Mouse (Mus musculus): Measurements from ENCODE around the gene Ywhag. TPM values are rescaled to one million over a fixed set of nuclear protein-coding genes. Genes with fewer than 3 reads are reported as not detected.

Gene Ywhag
- polyA plus RNA-seq, 1 experiment = 516 TPM

DNA sequence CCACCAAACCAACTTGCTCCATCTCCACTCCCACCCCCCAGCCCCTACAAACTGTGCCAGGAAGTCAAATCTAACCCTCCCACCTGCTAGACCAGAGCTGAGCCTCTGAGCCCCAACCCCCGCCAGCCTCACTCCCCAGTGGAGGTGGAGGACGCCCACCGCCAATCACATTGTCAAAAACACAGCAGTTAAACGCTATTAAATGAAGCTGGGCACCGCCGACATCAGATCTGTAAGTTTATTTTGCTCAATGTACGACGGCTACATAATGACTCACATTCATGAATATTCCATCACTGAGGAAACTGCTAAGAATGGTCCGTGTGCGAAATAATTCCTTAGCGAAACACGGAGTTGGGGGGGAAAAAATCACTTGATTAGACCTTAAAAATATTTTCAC lies 26.2 kb downstream of the Ywhag start:
- no peak for TF ChIP-seq POLR2A (IDR thresholded peaks at IDR 0.05; ENCODE audit: extremely low read depth, insufficient read depth, low read length)
- no peak for TF ChIP-seq CTCF (IDR thresholded peaks at IDR 0.05; ENCODE audit: extremely low read depth, insufficient read depth, low read length)
- no peak overlapping the region for H3K4me3 ChIP-seq (ENCODE audit: insufficient read depth, low read length)

DNA sequence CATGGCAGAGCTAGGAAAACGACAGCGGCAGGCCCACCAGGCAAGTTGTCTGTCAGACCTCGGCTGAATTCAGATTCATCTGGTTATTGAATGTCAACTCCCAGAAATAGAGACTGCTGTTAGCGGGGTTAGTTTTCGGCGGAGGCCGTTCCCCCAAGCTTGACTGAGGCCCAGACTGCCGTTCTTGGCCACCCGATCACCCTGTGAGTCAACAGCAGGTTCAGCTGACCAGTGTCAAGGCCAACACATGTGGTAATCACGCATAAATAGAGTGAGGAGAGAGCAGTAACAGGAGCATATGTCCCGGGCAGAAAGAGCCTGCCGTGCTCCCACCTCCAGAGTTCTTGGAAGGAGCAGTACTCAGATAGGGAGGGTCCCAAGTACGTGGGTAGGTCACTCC lies 27.2 kb downstream of the Ywhag start:
- Histone ChIP-seq H3K27ac (ENCODE audit: insufficient read depth, low read length) (no peak overlapping the region), H3K4me1 (ENCODE audit: control insufficient read depth, insufficient read depth, low read length) (peaks cover 8% of the 10 kb centered on the region), H3K4me3 (ENCODE audit: insufficient read depth, low read length) (no peak overlapping the region)
- TF ChIP-seq CTCF (IDR thresholded peaks at IDR 0.05; ENCODE audit: extremely low read depth, insufficient read depth, low read length) (no peak), POLR2A (IDR thresholded peaks at IDR 0.05; ENCODE audit: extremely low read depth, insufficient read depth, low read length) (no peak)

More for the DNA sequence above, 26.2 kb downstream of the Ywhag start:
- H3K4me1 ChIP-seq (ENCODE audit: control insufficient read depth, insufficient read depth, low read length) = peaks cover 8% of the 10 kb centered on the region
- no peak overlapping the region for H3K27ac ChIP-seq (ENCODE audit: insufficient read depth, low read length)

DNA sequence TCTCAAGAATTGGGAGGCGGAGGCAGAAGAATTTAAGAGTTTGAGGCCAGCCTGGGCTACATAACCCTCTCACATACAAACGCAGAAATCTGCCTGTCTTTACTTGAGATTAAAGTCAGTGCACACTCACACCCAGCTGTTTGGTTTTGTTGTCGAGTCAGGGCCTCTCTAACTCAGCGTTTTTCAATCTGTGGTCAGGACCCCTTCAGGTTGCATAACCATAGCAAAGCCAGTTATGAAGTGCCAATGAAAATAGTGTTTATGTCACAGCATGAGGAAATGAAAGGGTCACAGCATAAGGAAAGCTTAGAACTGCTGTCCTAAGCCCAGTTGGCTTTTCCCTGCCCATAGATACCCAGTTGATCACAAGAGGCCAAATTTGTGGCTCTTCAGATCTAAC lies 27.6 kb downstream of the Ywhag start:
- TF ChIP-seq CTCF (IDR thresholded peaks at IDR 0.05; ENCODE audit: extremely low read depth, insufficient read depth, low read length) (no peak), POLR2A (IDR thresholded peaks at IDR 0.05; ENCODE audit: extremely low read depth, insufficient read depth, low read length) (no peak)
- H3K27ac ChIP-seq (ENCODE audit: insufficient read depth, low read length) = no peak overlapping the region
- no peak overlapping the region for H3K4me3 ChIP-seq (ENCODE audit: insufficient read depth, low read length)
- peaks cover 8% of the 10 kb centered on the region for H3K4me1 ChIP-seq (ENCODE audit: control insufficient read depth, insufficient read depth, low read length)

DNA sequence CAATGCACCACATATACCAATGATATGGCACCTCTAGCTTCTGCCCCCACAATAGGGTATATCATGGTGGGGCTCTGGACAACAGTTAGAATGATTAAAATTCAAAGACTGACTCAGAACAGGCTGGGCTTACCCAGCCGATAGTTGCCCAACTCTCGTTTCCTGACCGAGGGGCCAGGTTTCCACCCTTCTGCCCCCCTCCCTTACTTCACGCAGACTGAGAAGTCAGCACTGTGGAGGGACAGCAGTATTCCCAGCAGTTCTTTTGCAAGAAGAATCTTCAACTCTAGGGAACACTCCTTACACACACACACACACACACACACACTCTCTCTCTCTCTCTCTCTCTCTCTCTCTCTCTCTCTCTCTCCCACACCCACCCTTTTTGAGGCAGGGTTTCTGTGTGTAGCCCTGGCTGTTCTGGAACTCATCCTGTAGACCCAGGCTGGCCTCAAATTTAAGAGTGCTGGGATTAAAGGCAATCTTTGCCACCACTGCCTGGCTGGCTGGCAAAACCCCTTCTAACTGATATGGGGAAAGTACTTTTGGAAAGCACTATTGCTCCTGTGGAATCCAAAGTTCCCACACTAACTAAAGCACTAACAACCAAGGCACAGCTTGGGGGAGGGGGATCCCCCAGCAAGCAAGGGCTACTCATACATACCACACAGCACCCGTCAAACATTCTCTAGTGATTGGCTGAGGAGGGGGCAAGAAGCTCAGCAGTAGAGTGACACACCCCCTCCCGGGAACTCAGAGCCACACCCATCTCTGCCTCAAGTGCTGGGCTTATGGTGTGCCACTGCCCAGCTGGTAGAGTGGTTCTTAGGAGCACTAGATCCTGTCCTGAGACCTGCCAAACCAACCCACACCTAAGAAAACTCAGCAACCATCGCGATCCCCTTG lies 28.8 kb downstream of the Ywhag start:
- no peak for TF ChIP-seq CTCF (IDR thresholded peaks at IDR 0.05; ENCODE audit: extremely low read depth, insufficient read depth, low read length)
- no peak for TF ChIP-seq POLR2A (IDR thresholded peaks at IDR 0.05; ENCODE audit: extremely low read depth, insufficient read depth, low read length)
- Histone ChIP-seq H3K27ac (ENCODE audit: insufficient read depth, low read length) (no peak overlapping the region), H3K4me3 (ENCODE audit: insufficient read depth, low read length) (no peak overlapping the region), H3K4me1 (ENCODE audit: control insufficient read depth, insufficient read depth, low read length) (peaks cover 8% of the 10 kb centered on the region; the same call in 1 of the 2 replicates)

- Histone ChIP-seq H3K4me1 (ENCODE audit: control insufficient read depth, insufficient read depth, low read length) (peaks cover 4% of the 10 kb centered on the region; the same call in 1 of the 2 replicates), H3K27ac (ENCODE audit: insufficient read depth, low read length) (no peak overlapping the region), H3K4me3 (ENCODE audit: insufficient read depth, low read length) (no peak overlapping the region; the same call in 1 of the 2 replicates)
- no peak for TF ChIP-seq POLR2A (IDR thresholded peaks at IDR 0.05; ENCODE audit: extremely low read depth, insufficient read depth, low read length)
- TF ChIP-seq CTCF (IDR thresholded peaks at IDR 0.05; ENCODE audit: extremely low read depth, insufficient read depth, low read length) = no peak
These were observed 30.2 kb downstream of the Ywhag start for GRCm38 (mm10) chr5:135904259-135904658.

DNA sequence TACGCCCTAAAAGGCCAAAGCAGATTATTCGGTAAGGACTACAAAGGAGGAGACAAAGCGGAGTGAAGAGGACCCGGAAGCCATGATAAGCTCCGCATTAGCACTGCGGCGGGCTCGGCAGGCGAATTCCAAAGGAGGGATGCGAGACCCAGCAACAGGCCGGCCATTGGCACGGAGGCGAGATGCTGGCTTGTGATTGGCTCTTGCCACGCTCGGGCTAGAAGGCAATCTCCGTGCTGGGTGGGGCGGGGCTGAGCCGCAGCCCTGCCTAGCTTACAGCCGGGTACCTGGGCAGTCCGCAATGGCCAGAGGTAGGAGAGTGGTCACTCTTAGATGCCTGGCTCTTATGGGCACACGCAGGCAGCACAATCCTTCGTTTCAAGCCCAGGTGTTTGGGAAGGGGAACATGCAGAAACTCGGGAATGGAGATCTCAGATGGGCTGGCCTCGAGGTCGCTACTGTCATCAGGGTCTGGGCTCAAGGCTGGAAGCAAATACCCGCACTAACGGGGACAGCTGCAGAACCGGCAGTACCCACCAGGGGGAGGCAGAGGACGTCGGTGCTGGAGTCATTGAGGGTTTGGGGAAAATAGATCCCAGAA lies 30.8 kb downstream of the Ywhag start:
- H3K4me1 ChIP-seq (ENCODE audit: control insufficient read depth, insufficient read depth, low read length) = peaks cover 2% of the 10 kb centered on the region; the same call in 1 of the 2 replicates
- peak overlapping the region; percentile 34 for H3K4me3 ChIP-seq (ENCODE audit: insufficient read depth, low read length)
- peak overlapping the region; percentile 63 for H3K27ac ChIP-seq (ENCODE audit: insufficient read depth, low read length)
- TF ChIP-seq CTCF (IDR thresholded peaks at IDR 0.05; ENCODE audit: extremely low read depth, insufficient read depth, low read length) = peak; percentile 89
- TF ChIP-seq POLR2A (IDR thresholded peaks at IDR 0.05; ENCODE audit: extremely low read depth, insufficient read depth, low read length) = peak; percentile 77

- TF ChIP-seq POLR2A (IDR thresholded peaks at IDR 0.05; ENCODE audit: extremely low read depth, insufficient read depth, low read length) = no peak
- no peak for TF ChIP-seq CTCF (IDR thresholded peaks at IDR 0.05; ENCODE audit: extremely low read depth, insufficient read depth, low read length)
- H3K4me3 ChIP-seq (ENCODE audit: insufficient read depth, low read length) = peak overlapping the region; percentile 34
- H3K4me1 ChIP-seq (ENCODE audit: control insufficient read depth, insufficient read depth, low read length) = peaks cover 2% of the 10 kb centered on the region; the same call in 1 of the 2 replicates
- H3K27ac ChIP-seq (ENCODE audit: insufficient read depth, low read length) = peak overlapping the region; percentile 63
These were observed 31.4 kb downstream of the Ywhag start for GRCm38 (mm10) chr5:135903058-135903457.

- H3K4me3 ChIP-seq (ENCODE audit: insufficient read depth, low read length) = no peak overlapping the region
- peaks cover 2% of the 10 kb centered on the region; the same call in 1 of the 2 replicates for H3K4me1 ChIP-seq (ENCODE audit: control insufficient read depth, insufficient read depth, low read length)
- H3K27ac ChIP-seq (ENCODE audit: insufficient read depth, low read length) = no peak overlapping the region
- TF ChIP-seq CTCF (IDR thresholded peaks at IDR 0.05; ENCODE audit: extremely low read depth, insufficient read depth, low read length) (0 out of 2 replicates have a peak, but pooled peaks have one; percentile 9), POLR2A (IDR thresholded peaks at IDR 0.05; ENCODE audit: extremely low read depth, insufficient read depth, low read length) (no peak)
These were observed 32.9 kb downstream of the Ywhag start for GRCm38 (mm10) chr5:135901354-135902095.

DNA sequence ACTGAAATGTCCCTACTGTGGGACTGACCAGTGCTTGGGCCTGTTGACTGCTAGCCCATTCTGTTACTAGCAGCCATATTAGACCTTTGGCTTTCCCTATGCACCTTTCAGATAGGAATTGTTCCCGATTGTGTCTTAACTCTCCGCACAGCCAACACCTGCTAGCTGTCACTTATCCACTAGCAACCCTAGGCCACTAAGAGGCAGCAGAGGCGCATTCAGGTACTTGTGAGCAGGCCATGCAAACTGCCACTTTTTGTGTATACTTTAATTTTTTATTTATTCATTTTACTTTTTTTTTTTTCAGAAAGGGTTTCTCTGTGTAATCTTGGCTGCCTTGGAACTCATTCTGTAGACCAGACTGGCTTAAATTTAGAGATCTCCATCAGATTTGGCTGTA lies 33.7 kb downstream of the Ywhag start:
- Histone ChIP-seq H3K4me3 (ENCODE audit: insufficient read depth, low read length) (no peak overlapping the region), H3K27ac (ENCODE audit: insufficient read depth, low read length) (no peak overlapping the region), H3K4me1 (ENCODE audit: control insufficient read depth, insufficient read depth, low read length) (peaks cover 2% of the 10 kb centered on the region; the same call in 1 of the 2 replicates)
- TF ChIP-seq POLR2A (IDR thresholded peaks at IDR 0.05; ENCODE audit: extremely low read depth, insufficient read depth, low read length) (no peak), CTCF (IDR thresholded peaks at IDR 0.05; ENCODE audit: extremely low read depth, insufficient read depth, low read length) (peak; percentile 35)

Measured in cortical plate, adult 2 months (tissue).